Mouse (Mus musculus) heart, postnatal 0 days (tissue): ENCODE measurements around the gene Ackr2. TPM values are rescaled to one million over a fixed set of nuclear protein-coding genes. Genes with fewer than 3 reads are reported as not detected.

Experiments used
- ATAC-seq: fragments of 200-750 bp; cut with Nextera tagmentation; 2 replicates; pipeline ENCODE4 v1.8.0; 2017; ENCODE audit warnings: low read depth, moderate number of reproducible peaks, moderate library complexity; ENCODE audit not compliant: insufficient read depth
- DNase-seq: peaks from one replicate; pipeline ENCODE4 v3.0.0-alpha.2; 2016; ENCODE audit warnings: low spot score
- H3K27ac ChIP-seq: fragments of 300-500 bp; sonication (generic); 2 replicates; pipeline ENCODE4 v1.5.1; 2014; ENCODE audit warnings: low read depth, mild to moderate bottlenecking
- H3K27me3 ChIP-seq: fragments of 300-500 bp; sonication (generic); 2 replicates; pipeline ENCODE4 v1.6.1; 2014; ENCODE audit warnings: low read length, mixed read lengths; ENCODE audit not compliant: control insufficient read depth, insufficient read depth
- H3K36me3 ChIP-seq: fragments of 300-500 bp; sonication (generic); replicated peaks from 2 replicates; pipeline ENCODE4 v1.6.1; 2014; ENCODE audit warnings: low read length, mixed read lengths; ENCODE audit not compliant: control insufficient read depth, insufficient read depth
- H3K4me1 ChIP-seq: fragments of 300-500 bp; sonication (generic); 2 replicates; pipeline ENCODE4 v1.6.1; 2014; ENCODE audit warnings: antibody characterized with exemption; ENCODE audit not compliant: control insufficient read depth, insufficient read depth
- H3K4me2 ChIP-seq: fragments of 300-500 bp; sonication (generic); 2 replicates; pipeline ENCODE4 v1.6.1; 2014; ENCODE audit warnings: low read depth, mild to moderate bottlenecking, low read length, moderate library complexity
- H3K4me3 ChIP-seq: fragments of 300-500 bp; sonication (generic); 2 replicates; pipeline ENCODE4 v1.5.1; 2014; ENCODE audit warnings: low read depth, low read length
- H3K9ac ChIP-seq: fragments of 300-500 bp; sonication (generic); replicated peaks from 2 replicates; pipeline ENCODE4 v1.6.1; 2014; ENCODE audit warnings: low read depth, low read length, mixed read lengths
- H3K9me3 ChIP-seq: fragments of 300-500 bp; sonication (generic); replicated peaks from 2 replicates; pipeline ENCODE4 v1.6.1; 2016; ENCODE audit warnings: low read length; ENCODE audit not compliant: control insufficient read depth
- CTCF ChIP-seq: IDR thresholded peaks from 2 replicates; pipeline ENCODE4 v1.5.1; 2016; ENCODE audit warnings: antibody characterized with exemption, control low read depth, low read depth
- EP300 ChIP-seq: IDR thresholded peaks from 2 replicates; pipeline ENCODE4 v1.6.1; 2016; ENCODE audit warnings: antibody characterized with exemption, low read depth
- WGBS: fragments of 180-500 bp; shearing (Covaris S2); extraction: QIAGEN DNeasy Blood & Tissue Kit; methylation state at CpG from one replicate; pipeline ENCODE4 v1.1.7; 2014; 5-methylcytosine and 5-hydroxymethylcytosine counted together
- polyA plus RNA-seq: library from polyadenylated mRNA; unstranded; fragments of >200 nt; fragmentation: Nextera tagmentation; extraction: Ambion mirVana; gene quantifications from 2 replicates; pipeline ENCODE4 v1.2.1, GENCODE M21; 2015
- total RNA-seq: library from RNA; depleted of rRNA; stranded (reverse); fragments of >200 nt; gene quantifications from 2 replicates; pipeline ENCODE4 v1.2.3, GENCODE M21; 2014; ENCODE audit warnings: low replicate concordance

Ackr2 gene
- total and polyA plus RNA-seq, 2 experiments from 2014 or later = 1.6 to 4.6 TPM

DNA sequence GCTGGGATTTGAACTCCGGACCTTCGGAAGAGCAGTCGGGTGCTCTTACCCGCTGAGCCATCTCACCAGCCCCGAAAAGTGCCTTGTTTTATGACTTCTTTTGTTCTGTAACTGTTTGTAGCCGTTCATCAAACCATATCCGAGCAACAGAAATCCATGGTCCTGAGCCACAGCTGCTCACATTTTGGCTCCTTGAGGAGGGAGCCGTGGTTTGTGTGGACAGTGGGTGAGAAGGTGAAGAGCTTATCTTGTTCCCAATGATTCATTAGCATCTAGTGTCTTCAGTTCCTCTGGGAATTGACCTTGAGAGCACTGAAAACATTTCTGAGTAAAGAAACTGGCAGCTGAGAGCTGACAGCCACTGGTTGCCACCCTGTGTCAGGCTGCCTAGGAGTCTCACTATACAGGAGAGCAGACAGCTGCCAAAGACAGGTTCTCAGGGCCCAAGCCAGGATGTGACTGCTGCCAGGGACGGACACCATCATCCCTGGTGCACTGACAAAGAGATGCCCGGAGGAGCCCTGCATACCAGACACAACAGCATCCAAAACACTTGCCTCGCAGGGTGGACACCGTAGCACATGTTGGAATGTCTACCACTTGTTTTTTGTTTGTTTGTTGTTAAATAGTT, 6.0 kb upstream of the Ackr2 start:
- Histone ChIP-seq H3K27me3 (no peaks in the 10 kb centered on the region), H3K4me2 (no peak overlapping the region), H3K27ac (no peak overlapping the region), H3K36me3 (no peaks in the 10 kb centered on the region), H3K9ac (no peak overlapping the region), H3K4me3 (no peak overlapping the region), H3K9me3 (no peaks in the 10 kb centered on the region), H3K4me1 (peaks cover 20% of the 10 kb centered on the region)
- TF ChIP-seq CTCF (no peak), EP300 (no peak)
- no peak for ATAC-seq
- WGBS = 83% methylated on average over 12 of the region's 12 CpGs
- no peak for DNase-seq

DNA sequence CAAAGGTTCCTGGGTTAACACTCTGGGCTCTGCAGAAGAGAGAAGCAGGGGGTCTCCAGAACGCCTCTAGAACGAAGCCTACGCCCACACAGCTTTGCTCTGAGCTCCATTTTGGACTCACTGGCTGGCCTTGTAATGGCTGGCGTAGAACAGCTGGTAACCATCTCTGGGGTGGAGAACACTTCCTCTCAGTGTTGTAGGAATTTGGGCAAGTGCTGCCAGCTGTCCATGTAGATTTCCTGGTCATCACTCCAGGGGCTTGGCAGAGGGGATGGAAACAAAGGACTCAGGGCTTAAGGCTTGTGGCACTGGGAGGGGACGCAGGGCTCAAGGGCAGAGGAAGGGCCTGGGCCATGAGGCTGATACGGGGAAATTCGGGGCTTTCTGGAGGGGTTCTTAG, 3.7 kb upstream of the Ackr2 start:
- H3K4me2 ChIP-seq = no peak overlapping the region

DNA sequence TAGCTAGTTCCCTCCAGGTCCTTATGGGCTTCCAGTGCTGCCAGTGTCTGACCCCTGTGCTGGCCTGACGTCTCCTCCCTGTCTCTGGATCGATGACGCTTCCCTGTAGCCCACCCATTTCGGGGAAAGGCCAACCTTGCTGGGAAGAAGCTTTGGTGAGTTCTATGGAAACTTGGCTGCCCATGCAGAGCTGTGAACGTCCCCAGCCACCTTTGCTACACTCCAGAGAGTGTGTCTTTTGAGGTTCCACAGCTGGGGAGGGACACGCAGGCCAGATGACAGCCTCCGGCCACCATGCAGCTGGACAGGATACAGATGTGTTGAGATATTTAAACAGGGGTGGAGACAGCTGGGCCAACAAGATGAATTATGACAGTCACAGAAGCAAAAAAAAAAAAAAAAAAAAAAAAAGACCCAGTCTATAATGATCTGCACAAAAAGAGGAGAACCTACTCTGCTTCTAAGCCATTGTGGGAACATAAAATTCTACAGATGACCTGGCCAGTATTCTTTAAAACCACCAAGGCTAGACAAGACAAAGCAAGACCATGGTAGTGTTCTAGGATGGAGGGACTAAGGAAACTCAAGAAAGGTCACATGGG, 2.7 kb upstream of the Ackr2 start:
- TF ChIP-seq CTCF (no peak), EP300 (no peak)
- H3K4me2 ChIP-seq = no peak overlapping the region
- no peaks in the 10 kb centered on the region for H3K36me3 ChIP-seq
- no peaks in the 10 kb centered on the region for H3K9me3 ChIP-seq
- 66% methylated on average over 7 of the region's 7 CpGs for WGBS
- H3K27me3 ChIP-seq = no peaks in the 10 kb centered on the region
- ATAC-seq (no peak), DNase-seq (no peak)
- H3K9ac ChIP-seq = no peak overlapping the region
- H3K4me1 ChIP-seq = peaks cover 12% of the 10 kb centered on the region
- H3K4me3 ChIP-seq = no peak overlapping the region
- no peak overlapping the region for H3K27ac ChIP-seq

More for the DNA sequence above, 3.7 kb upstream of the Ackr2 start:
- no peak for DNase-seq
- Histone ChIP-seq H3K36me3 (no peaks in the 10 kb centered on the region), H3K9ac (no peak overlapping the region), H3K9me3 (no peaks in the 10 kb centered on the region), H3K27ac (no peak overlapping the region), H3K4me1 (peaks cover 20% of the 10 kb centered on the region), H3K4me3 (no peak overlapping the region), H3K27me3 (no peaks in the 10 kb centered on the region)
- no peak for ATAC-seq
- TF ChIP-seq EP300 (no peak), CTCF (no peak)
- 84% methylated on average over 7 of the region's 7 CpGs for WGBS

DNA sequence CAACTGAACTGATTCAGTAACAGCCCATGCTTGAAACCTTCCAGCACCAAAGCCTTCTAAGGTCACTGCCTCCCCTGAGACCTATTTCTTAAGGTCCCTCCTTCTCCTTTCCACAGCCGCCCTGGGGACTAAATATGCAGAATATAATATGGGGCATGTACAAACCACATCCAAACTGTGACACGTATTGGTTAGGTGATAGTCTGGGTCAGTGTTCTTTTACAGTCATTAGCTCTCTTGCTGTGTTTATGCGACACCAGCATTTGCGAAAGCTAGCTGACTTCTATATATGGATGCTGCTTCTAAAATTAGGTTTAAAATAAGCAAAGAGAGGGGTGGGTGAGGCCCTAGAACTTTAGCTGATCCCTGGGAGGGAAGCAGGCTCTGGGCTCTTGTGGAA, 1.3 kb upstream of the Ackr2 start:
- ATAC-seq (no peak), DNase-seq (no peak)
- Histone ChIP-seq H3K27ac (no peak overlapping the region), H3K27me3 (no peaks in the 10 kb centered on the region), H3K9ac (no peak overlapping the region), H3K36me3 (no peaks in the 10 kb centered on the region), H3K9me3 (no peaks in the 10 kb centered on the region), H3K4me1 (peaks cover 6% of the 10 kb centered on the region; the same call in 1 of the 2 replicates), H3K4me2 (no peak overlapping the region), H3K4me3 (no peak overlapping the region)
- TF ChIP-seq EP300 (no peak), CTCF (no peak)
- 54% methylated on average over 4 of the region's 4 CpGs for WGBS

DNA sequence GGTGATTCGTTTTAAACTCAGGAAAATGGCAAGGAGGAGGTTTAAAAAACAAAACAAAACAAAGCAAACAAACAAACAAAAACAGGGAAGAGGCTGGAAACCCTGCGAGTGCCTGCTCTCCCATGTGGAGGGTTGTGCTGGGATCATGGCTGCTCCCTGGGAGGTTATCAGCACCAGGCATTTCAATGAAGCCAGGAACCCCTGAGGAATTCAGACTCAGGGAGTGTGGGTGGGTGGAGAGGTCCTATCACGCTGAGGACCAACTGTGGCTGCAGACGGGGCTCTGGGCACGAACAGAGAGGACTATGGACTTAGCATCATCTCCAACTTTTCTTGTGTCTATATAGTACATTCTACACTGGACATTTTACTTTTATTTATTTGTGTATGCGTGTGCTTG, 1.2 kb downstream of the Ackr2 start:
- Histone ChIP-seq H3K27me3 (no peaks in the 10 kb centered on the region), H3K36me3 (no peaks in the 10 kb centered on the region), H3K27ac (no peak overlapping the region), H3K9ac (no peak overlapping the region), H3K4me3 (no peak overlapping the region), H3K9me3 (no peaks in the 10 kb centered on the region), H3K4me2 (peak overlapping the region; percentile 20; the same call in 1 of the 2 replicates), H3K4me1 (peaks cover 5% of the 10 kb centered on the region; the same call in 1 of the 2 replicates)
- ATAC-seq (no peak), DNase-seq (no peak)
- TF ChIP-seq EP300 = no peak
- no peak for TF ChIP-seq CTCF
- WGBS = 46% methylated on average over 6 of the region's 6 CpGs
